Mouse (Mus musculus) kidney, adult 2 months (tissue): ENCODE measurements around the gene Card14.

Source experiments
- CTCF ChIP-seq: fragments of 200-500 bp; conservative IDR thresholded peaks from 2 replicates; pipeline ENCODE4 v1.5.1; 2011; ENCODE audit warnings: low read depth, mild to moderate bottlenecking, control low read depth, low read length, moderate library complexity, mixed read lengths; ENCODE audit not compliant: insufficient read depth, insufficient read length
- POLR2A ChIP-seq: fragments of 200-500 bp; IDR thresholded peaks from one replicate; pipeline ENCODE4 v1.6.1; 2011; ENCODE audit warnings: low read depth, low read length, control low read depth

- TF ChIP-seq CTCF (no peak), POLR2A (no peak)
Observed at GRCm38 (mm10) chr11:119354798-119355442, 47.4 kb downstream of the Card14 start.
